Mouse (Mus musculus): ENCODE data around the gene Map2k2. TPM values are rescaled to one million over a fixed set of nuclear protein-coding genes. Genes with fewer than 3 reads are reported as not detected.
A peak's percentile ranks its signal among the peaks of the same experiment; 100 is the strongest.
"Not testable (repeated sequence)": the region's sequence is repeated elsewhere in the genome, so short reads cannot be mapped to it uniquely, and the experiment has no call there.

Map2k2 gene
- total and polyA plus RNA-seq, 2 experiments from 2014 or later, result 204 to 309 TPM

DNA sequence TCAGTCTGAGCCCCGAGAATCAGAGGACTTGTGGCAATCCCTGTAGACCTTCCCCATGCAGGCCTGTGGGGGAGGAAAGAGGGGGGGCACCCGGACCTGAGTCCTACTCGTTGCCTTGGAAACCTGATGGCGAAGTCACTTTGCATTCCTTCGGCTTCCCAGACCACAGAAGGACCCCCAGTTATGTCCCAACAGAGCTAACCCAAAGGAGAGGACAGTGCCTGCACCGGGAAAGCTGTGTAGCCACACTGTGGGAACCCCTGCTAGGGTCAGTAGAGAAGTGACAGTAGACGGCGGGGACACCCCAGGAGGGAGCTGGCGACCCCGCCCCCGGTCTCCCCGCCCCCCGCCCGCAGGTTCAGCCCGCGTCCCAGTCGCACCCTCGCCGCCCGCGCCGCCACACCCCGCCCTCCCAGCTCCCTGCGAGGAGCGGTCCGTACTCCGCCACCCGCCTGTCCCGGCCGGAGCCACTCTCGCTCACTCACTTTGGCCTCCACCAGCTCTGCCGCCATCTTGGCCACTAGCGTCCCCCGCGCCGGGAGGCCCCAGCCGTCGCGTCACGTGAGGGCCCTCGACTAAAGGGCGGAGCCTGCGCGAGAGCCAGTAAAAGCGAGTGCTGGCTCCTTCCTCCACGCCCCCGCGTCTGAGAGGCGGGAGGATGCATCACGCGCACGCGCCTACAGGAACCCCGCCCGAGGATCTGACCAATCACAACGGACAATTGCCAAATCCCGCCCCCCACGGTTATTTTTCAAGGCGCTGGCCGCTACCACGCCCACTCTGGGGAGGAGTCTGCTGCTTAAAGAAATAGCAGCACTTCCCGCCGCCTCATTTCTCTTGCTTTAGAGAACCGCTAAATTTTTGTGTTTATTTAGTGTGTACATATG, 61.7 kb downstream of the Map2k2 start, which contains the start of gene Pias4:
Gene Pias4 (minus strand): TSS at position 724 of the 887 bp plus-strand sequence.
- Histone ChIP-seq H3K4me2 (ENCODE audit: low read depth, low read length) (peak within 1 kb of the TSS; percentile 87), H3K4me3 (ENCODE audit: low read length) (peak within 1 kb of the TSS; percentile 90), H3K27ac (peak within 1 kb of the TSS; percentile 85), H3K27me3 (ENCODE audit: insufficient read depth, low read length) (no peaks in the 10 kb centered on the region), H3K4me1 (ENCODE audit: insufficient read depth, low read length) (peaks cover 12% of the 10 kb centered on the region; the same call in 1 of the 2 replicates), H3K9ac (replicated peaks; ENCODE audit: low read length) (peak within 1 kb of the TSS; percentile 88), H3K9me3 (ENCODE audit: low read length) (no peaks in the 10 kb centered on the region), H3K36me3 (ENCODE audit: insufficient read depth, low read length) (peaks cover 4% of the 10 kb centered on the region; the same call in 1 of the 2 replicates)
- peak; percentile 91 for ATAC-seq
- no peak for TF ChIP-seq CTCF (IDR thresholded peaks at IDR 0.05; ENCODE audit: low read depth)
- DNase-seq (ENCODE audit: low spot score), result peak; percentile 100
- under 1% methylated on average over 45 of the region's 64 CpGs for WGBS

DNA sequence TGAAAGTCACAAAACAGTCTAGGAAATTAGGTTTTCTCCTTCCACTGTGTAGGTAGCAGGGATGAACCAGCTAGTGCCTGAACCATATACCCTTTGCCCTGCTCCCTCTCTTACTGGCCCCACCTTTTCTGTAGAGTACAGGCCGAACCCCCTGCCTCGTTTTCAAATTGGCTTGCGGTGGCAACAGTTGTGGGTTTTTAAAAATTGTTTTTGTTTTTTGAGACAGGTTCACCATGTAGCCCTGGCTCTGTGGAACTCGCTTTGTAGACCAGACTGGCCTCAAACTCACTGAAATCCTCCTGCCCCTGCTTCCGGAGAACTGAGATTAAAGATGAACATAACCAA, 62.3 kb downstream of the Map2k2 start:
- 9% methylated on average over 5 of the region's 5 CpGs for WGBS
- H3K9ac ChIP-seq (replicated peaks; ENCODE audit: low read length), result peak overlapping the region; percentile 33; the same call in 1 of the 2 replicates
- no peak for TF ChIP-seq CTCF (IDR thresholded peaks at IDR 0.05; ENCODE audit: low read depth)
- peak overlapping the region; percentile 85; the same call in 1 of the 2 replicates for H3K27ac ChIP-seq
- H3K4me3 ChIP-seq (ENCODE audit: low read length), result peak overlapping the region; percentile 90
- DNase-seq (ENCODE audit: low spot score) (no peak), ATAC-seq (peak; percentile 48)
- no peaks in the 10 kb centered on the region for H3K9me3 ChIP-seq (ENCODE audit: low read length)
- peaks cover 12% of the 10 kb centered on the region; the same call in 1 of the 2 replicates for H3K4me1 ChIP-seq (ENCODE audit: insufficient read depth, low read length)
- peak overlapping the region; percentile 86 for H3K4me2 ChIP-seq (ENCODE audit: low read depth, low read length)
- no peaks in the 10 kb centered on the region for H3K36me3 ChIP-seq (ENCODE audit: insufficient read depth, low read length)
- no peaks in the 10 kb centered on the region for H3K27me3 ChIP-seq (ENCODE audit: insufficient read depth, low read length)

DNA sequence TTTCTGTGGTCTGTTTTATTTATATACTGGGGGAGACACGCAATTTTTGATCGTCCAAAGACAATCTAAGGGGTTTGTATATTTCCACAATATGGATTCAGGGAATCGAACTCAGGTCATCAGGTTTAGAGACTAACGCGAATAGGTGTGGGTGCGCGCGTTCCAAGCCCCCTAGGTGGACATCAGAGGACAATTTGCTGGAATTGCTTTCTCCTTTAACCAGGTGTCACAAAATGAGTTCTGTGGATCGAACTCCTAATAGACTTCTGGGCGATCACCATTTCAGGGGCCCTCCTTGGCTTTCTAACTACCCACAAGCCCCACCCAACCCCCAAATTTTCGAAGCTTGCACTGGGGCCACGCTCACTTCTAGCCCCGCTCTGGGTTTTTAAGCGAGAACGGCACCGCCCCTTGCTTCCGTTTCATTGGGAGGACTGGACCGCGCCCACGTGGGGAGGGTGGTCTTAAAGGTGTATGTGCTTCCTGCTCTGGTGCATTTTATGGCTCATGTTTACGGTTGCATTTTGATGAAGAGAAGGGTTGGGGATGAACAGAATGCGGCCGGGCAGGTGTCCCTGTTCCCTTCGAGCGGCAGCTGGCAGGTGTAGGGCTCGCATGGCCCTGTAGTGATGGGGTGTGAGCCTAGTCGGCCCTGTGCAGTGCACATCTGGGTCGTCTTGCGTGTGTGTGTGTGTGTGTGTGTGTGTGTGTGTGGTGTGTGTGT, 63.0 kb downstream of the Map2k2 start:
- no peak for TF ChIP-seq CTCF (IDR thresholded peaks at IDR 0.05; ENCODE audit: low read depth)
- ATAC-seq, result peak; percentile 28
- WGBS, result 5% methylated on average over 29 of the region's 29 CpGs
- Histone ChIP-seq H3K27ac (peak overlapping the region; percentile 85), H3K4me1 (ENCODE audit: insufficient read depth, low read length) (peaks cover 12% of the 10 kb centered on the region; the same call in 1 of the 2 replicates), H3K27me3 (ENCODE audit: insufficient read depth, low read length) (no peaks in the 10 kb centered on the region), H3K36me3 (ENCODE audit: insufficient read depth, low read length) (no peaks in the 10 kb centered on the region), H3K4me2 (ENCODE audit: low read depth, low read length) (peak overlapping the region; percentile 86), H3K4me3 (ENCODE audit: low read length) (peak overlapping the region; percentile 90), H3K9ac (replicated peaks; ENCODE audit: low read length) (peak overlapping the region; percentile 53), H3K9me3 (ENCODE audit: low read length) (no peaks in the 10 kb centered on the region)
- peak; percentile 88 for DNase-seq (ENCODE audit: low spot score)

DNA sequence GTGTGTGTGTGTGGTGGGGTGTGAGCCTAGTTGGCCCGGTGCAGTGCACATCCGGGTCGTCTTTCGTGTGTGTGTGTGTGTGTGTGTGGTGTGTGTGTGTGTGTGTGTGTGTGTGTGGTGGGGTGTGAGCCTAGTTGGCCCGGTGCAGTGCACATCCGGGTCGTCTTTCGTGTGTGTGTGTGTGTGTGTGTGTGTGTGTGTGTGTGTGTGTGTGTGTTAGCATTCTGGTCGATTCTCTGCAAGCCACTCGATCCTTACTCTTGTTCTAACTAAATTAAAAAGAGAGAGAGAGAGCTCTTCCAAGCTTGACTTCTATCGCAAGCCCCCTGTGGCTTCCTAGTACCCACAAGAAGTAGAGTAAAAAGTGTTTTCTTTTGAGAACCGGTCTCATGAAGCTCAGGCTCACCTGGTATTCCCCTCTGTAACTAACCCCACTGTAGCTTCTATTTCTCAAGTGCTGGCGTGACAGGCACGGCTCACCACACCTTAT, 63.7 kb downstream of the Map2k2 start:
- peak; percentile 13 for DNase-seq (ENCODE audit: low spot score)
- H3K9me3 ChIP-seq (ENCODE audit: low read length); H3K9ac ChIP-seq (replicated peaks; ENCODE audit: low read length); H3K4me3 ChIP-seq (ENCODE audit: low read length); H3K27me3 ChIP-seq (ENCODE audit: insufficient read depth, low read length); H3K36me3 ChIP-seq (ENCODE audit: insufficient read depth, low read length): not testable (repeated sequence)
- 43% methylated on average over 7 of the region's 14 CpGs for whole genome bisulfite sequencing
- H3K4me2 ChIP-seq (ENCODE audit: low read depth, low read length), result peak overlapping the region; percentile 16; the same call in 1 of the 2 replicates
- ATAC-seq, result peak; percentile 44; the same call in 1 of the 2 replicates
- H3K27ac ChIP-seq, result peak overlapping the region; percentile 56; the same call in 1 of the 2 replicates
- peaks cover 12% of the 10 kb centered on the region; the same call in 1 of the 2 replicates for H3K4me1 ChIP-seq (ENCODE audit: insufficient read depth, low read length)

DNA sequence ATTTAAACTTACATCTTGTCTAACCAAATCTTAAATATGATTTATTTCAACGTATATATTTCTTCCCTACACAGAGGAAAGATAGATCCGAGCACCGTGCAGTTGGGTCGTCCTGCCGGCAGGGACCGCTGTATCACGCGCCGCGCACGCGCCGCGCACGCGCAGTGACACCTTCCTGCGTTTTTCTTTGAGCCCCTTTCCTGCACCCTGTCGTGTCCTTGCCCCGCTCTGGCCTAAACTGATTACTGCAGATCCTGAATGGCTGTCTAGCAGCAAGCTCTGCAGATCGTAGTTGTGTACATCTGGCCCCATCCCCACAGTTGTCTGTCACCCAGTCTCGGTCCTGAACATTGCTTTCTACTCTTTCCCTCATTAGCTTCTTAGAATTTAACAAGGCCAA, 67.4 kb downstream of the Map2k2 start:
- H3K4me2 ChIP-seq (ENCODE audit: low read depth, low read length), result peak overlapping the region; percentile 45
- peak; percentile 93 for TF ChIP-seq CTCF (IDR thresholded peaks at IDR 0.05; ENCODE audit: low read depth)
- peak overlapping the region; percentile 25; the same call in 1 of the 2 replicates for H3K9ac ChIP-seq (replicated peaks; ENCODE audit: low read length)
- H3K4me3 ChIP-seq (ENCODE audit: low read length), result 0 out of 2 replicates have a peak overlapping the region, but pooled peaks have one; percentile 10
- 5% methylated on average over 21 of the region's 21 CpGs for WGBS
- peaks cover 6% of the 10 kb centered on the region; the same call in 1 of the 2 replicates for H3K36me3 ChIP-seq (ENCODE audit: insufficient read depth, low read length)
- no peaks in the 10 kb centered on the region for H3K27me3 ChIP-seq (ENCODE audit: insufficient read depth, low read length)
- peak; percentile 92 for DNase-seq (ENCODE audit: low spot score)
- no peaks in the 10 kb centered on the region for H3K9me3 ChIP-seq (ENCODE audit: low read length)
- H3K4me1 ChIP-seq (ENCODE audit: insufficient read depth, low read length), result peaks cover 9% of the 10 kb centered on the region; the same call in 1 of the 2 replicates
- peak; percentile 38; the same call in 1 of the 2 replicates for ATAC-seq
- H3K27ac ChIP-seq, result peak overlapping the region; percentile 82

DNA sequence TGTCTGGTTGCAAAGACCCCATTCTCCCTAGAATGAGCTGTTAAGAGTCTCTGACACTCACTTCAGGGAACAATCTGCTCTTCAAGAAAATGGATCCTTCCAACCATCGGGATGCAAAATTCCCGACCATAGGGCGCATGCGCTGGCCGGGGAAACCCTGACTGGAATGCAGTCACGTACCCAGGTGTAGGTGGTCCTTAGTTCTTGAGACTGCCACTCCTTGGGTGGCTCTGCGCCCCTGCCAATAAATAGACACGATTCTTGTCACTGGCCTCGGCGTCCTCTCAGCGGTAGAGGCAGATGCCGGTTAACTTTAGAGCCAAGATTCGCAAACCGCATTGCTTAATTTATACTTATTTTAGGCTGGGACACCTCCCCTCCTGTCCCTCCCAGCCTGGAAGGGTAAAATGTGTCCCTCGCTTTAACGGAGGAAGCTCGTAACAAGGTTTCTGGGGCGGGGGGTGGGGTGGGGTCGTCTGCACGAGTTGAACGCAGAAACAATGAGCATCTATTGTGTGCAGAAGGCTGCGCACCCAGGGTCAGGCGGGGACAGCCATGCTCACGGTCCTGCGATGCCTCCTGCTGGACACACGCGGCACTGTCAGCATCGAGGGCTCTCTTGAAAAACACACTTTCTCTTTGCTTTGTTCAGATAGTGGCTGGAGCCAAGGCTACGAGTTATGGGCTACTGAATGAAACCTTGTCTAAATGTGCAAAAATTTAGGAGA, 69.1 kb downstream of the Map2k2 start:
- Histone ChIP-seq H3K27me3 (ENCODE audit: insufficient read depth, low read length) (no peaks in the 10 kb centered on the region), H3K4me2 (ENCODE audit: low read depth, low read length) (peak overlapping the region; percentile 83), H3K27ac (peak overlapping the region; percentile 90), H3K36me3 (ENCODE audit: insufficient read depth, low read length) (peaks cover 22% of the 10 kb centered on the region), H3K9ac (replicated peaks; ENCODE audit: low read length) (peak overlapping the region; percentile 45), H3K9me3 (ENCODE audit: low read length) (no peaks in the 10 kb centered on the region), H3K4me1 (ENCODE audit: insufficient read depth, low read length) (peaks cover 4% of the 10 kb centered on the region; the same call in 1 of the 2 replicates), H3K4me3 (ENCODE audit: low read length) (peak overlapping the region; percentile 30)
- 2% methylated on average over 29 of the region's 29 CpGs for WGBS
- TF ChIP-seq CTCF (IDR thresholded peaks at IDR 0.05; ENCODE audit: low read depth), result peak; percentile 91
- ATAC-seq, result peak; percentile 80
- peak; percentile 92 for DNase-seq (ENCODE audit: low spot score)

DNA sequence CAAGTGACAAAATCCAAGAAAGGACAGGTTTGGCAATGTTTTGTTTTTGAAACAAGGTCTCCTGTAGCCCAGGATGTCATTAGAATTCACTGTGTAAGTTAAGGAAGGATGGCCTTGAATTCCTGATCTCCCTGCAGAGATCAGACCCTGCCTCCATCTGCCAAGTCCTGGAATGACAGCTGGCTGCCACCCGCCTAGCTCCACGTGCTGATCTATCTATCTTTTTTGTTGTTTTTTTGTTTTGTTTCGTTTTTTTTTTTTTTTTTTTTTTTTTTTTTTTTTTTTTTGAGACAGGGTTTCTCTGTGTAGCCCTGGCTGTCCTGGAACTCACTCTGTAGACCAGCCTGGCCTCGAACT, 69.6 kb downstream of the Map2k2 start:
- 0 out of 2 replicates have a peak overlapping the region, but pooled peaks have one; percentile 45 for H3K9ac ChIP-seq (replicated peaks; ENCODE audit: low read length)
- H3K27me3 ChIP-seq (ENCODE audit: insufficient read depth, low read length); H3K9me3 ChIP-seq (ENCODE audit: low read length); ATAC-seq; H3K4me1 ChIP-seq (ENCODE audit: insufficient read depth, low read length): not testable (repeated sequence)
- peak overlapping the region; percentile 90 for H3K27ac ChIP-seq
- peaks cover 28% of the 10 kb centered on the region for H3K36me3 ChIP-seq (ENCODE audit: insufficient read depth, low read length)
- peak; percentile 73 for DNase-seq (ENCODE audit: low spot score)
- peak overlapping the region; percentile 30 for H3K4me3 ChIP-seq (ENCODE audit: low read length)
- WGBS, result 4% methylated on average over 4 of the region's 4 CpGs
- H3K4me2 ChIP-seq (ENCODE audit: low read depth, low read length), result peak overlapping the region; percentile 83

All from hindbrain, postnatal 0 days (tissue).